Mouse (Mus musculus): ENCODE data around the gene Gm20738. TPM values are rescaled to one million over a fixed set of nuclear protein-coding genes. Genes with fewer than 3 reads are reported as not detected.
"Not testable (repeated sequence)": the region's sequence is repeated elsewhere in the genome, so short reads cannot be mapped to it uniquely, and the experiment has no call there.

Gm20738 gene
- total RNA-seq (2014; fragmentation: Nextera tagmentation): not detected in 2 replicates
- total RNA-seq (2017): not detected in 2 replicates
- polyA plus RNA-seq (2012): not detected in 2 replicates

DNA sequence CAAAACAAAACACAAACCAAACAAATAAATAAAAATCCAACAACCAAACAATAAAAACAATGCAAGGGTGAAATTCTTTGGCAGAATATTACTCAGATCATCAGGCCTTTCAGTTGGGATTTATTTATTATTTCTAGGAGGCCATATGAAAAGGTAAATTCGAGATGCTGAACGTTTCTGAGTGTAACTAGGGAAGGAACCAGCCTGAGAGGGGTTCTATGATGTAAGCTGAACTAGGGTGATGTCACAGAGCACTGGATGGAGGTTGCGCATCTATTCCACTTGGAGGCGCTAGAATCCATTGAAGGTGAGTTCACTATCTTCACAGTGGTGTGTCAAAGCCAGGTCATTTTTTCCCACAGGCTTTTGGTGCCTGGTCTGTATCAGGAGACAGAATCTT is at the start of gene Gm20738:
Gene Gm20738, plus strand, starts transcription at position 301 of the 400 bp plus-strand sequence.
- not testable (repeated sequence) for H3K9me3 ChIP-seq (replicated peaks); ATAC-seq (ENCODE audit: extremely low read depth, insufficient number of reproducible peaks, low FRiP score, poor library complexity, severe bottlenecking); H3K36me3 ChIP-seq (replicated peaks); H3K4me3 ChIP-seq (ENCODE audit: low read depth, low read length); H3K27me3 ChIP-seq (ENCODE audit: insufficient read depth, low read length); H3K4me1 ChIP-seq (ENCODE audit: insufficient read depth, low read depth, low read length); DNase-seq (ENCODE audit: low spot score)

Measured in G1E (cell line).